Mouse (Mus musculus): ENCODE results near the gene Sorbs1. TPM values are rescaled to one million over a fixed set of nuclear protein-coding genes. Genes with fewer than 3 reads are reported as not detected.

Sorbs1 gene
- total RNA-seq, 1 experiment: 18.0 TPM

DNA sequence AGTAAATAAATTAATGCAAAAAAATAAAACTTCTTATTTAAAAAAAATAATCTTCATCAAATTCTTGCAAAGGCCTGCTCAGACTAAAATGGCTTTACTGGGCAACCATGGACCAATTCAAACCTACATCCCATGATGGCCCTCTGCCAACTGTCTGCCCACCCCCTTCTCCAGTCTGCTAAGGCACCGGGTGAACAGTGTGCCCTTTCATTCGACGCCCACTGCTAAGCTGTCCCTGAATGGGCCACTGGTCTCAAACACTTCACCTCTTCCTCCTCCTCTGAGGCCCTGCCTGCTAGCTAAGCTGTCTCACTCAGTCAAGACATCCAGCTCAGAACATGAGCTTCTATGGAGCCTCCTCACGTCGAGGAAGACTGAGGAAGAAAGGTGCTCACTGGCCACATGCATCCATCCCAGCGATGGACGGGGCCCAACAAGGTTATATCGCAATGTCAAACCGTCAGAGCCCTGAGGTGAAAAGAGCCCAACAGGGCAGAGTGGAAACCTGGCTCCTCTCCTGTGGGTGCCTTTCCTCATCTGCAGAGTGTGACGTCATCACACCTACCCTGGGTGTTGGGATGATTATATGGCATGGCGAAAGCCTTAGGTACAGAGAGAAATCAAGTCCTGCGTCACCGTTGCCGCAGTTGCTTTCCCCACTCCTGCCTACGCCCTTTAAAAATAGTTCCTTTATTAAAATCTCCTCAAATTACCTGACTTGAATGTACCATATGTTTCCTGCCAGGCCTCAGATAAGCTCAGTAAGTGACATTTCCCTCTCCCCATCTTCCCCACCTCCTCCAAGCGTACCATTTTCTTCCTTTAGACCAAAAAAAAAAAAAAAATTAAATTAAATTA, 87.2 kb downstream of the Sorbs1 start:
- DNase-seq (ENCODE audit: low read depth, low spot score): no peak
- no peak overlapping the region for H3K9ac ChIP-seq (ENCODE audit: insufficient read depth, low read depth, low read length, poor library complexity, severe bottlenecking)
- in situ Hi-C loops (cut with MboI; ENCODE audit: low sequenced_read_pairs in 2 of 2, unreplicated experiment in 2 of 2): no loop called here
- peaks cover 0 to 2% of the 10 kb centered on the region in 2 experiments; a peak in 1 of 4 replicates for H3K4me1 ChIP-seq (ENCODE audit: control insufficient read depth in 2 of 2, insufficient read depth in 2 of 2, low read length in 2 of 2, poor library complexity in 1 of 2)
- H3K9me3 ChIP-seq (ENCODE audit: control insufficient read depth, insufficient read depth, low read depth, low read length): no peaks in the 10 kb centered on the region
- no peak overlapping the region for H3K4me3 ChIP-seq (ENCODE audit: insufficient read depth in 1 of 2, low read depth in 1 of 2, low read length in 2 of 2, poor library complexity in 1 of 2, severe bottlenecking in 1 of 2)
- H3K27ac ChIP-seq (ENCODE audit: insufficient read depth, low read depth, low read length, poor library complexity, severe bottlenecking): no peak overlapping the region
- TF ChIP-seq ZC3H11A (IDR thresholded peaks at IDR 0.05; ENCODE audit: borderline replicate concordance, low read depth, low read length): no peak
- no peak for TF ChIP-seq HCFC1 (IDR thresholded peaks at IDR 0.05; ENCODE audit: borderline replicate concordance, insufficient read depth, low read length)
- TF ChIP-seq CHD2 (IDR thresholded peaks at IDR 0.05; ENCODE audit: low read depth, low read length): no peak
- no peak for TF ChIP-seq MAFK (IDR thresholded peaks at IDR 0.05; ENCODE audit: insufficient read depth, low read depth, low read length)
- TF ChIP-seq ZNF384 (IDR thresholded peaks at IDR 0.05; ENCODE audit: low read depth, low read length): no peak
- H3K36me3 ChIP-seq (ENCODE audit: control insufficient read depth, insufficient read depth, low read length, poor library complexity, severe bottlenecking): no peaks in the 10 kb centered on the region

GRCm38 (mm10) chr19:40425326-40425725, 88.3 kb downstream of the Sorbs1 start:
- Histone ChIP-seq H3K9me3 (ENCODE audit: control insufficient read depth, insufficient read depth, low read depth, low read length) (no peaks in the 10 kb centered on the region), H3K9ac (ENCODE audit: insufficient read depth, low read depth, low read length, poor library complexity, severe bottlenecking) (no peak overlapping the region), H3K27ac (ENCODE audit: insufficient read depth, low read depth, low read length, poor library complexity, severe bottlenecking) (no peak overlapping the region), H3K4me1 (ENCODE audit: control insufficient read depth in 2 of 2, insufficient read depth in 2 of 2, low read length in 2 of 2, poor library complexity in 1 of 2) (peaks cover 0 to 2% of the 10 kb centered on the region in 2 experiments; a peak in 1 of 4 replicates), H3K36me3 (ENCODE audit: control insufficient read depth, insufficient read depth, low read length, poor library complexity, severe bottlenecking) (no peaks in the 10 kb centered on the region), H3K4me3 (ENCODE audit: insufficient read depth in 1 of 2, low read depth in 1 of 2, low read length in 2 of 2, poor library complexity in 1 of 2, severe bottlenecking in 1 of 2) (no peak overlapping the region)
- in situ Hi-C loops (cut with MboI; ENCODE audit: low sequenced_read_pairs in 2 of 2, unreplicated experiment in 2 of 2): no loop called here
- DNase-seq (ENCODE audit: low read depth, low spot score): no peak
- no peak for TF ChIP-seq MAFK (IDR thresholded peaks at IDR 0.05; ENCODE audit: insufficient read depth, low read depth, low read length)
- TF ChIP-seq CHD2 (IDR thresholded peaks at IDR 0.05; ENCODE audit: low read depth, low read length): no peak
- TF ChIP-seq ZC3H11A (IDR thresholded peaks at IDR 0.05; ENCODE audit: borderline replicate concordance, low read depth, low read length): no peak
- no peak for TF ChIP-seq HCFC1 (IDR thresholded peaks at IDR 0.05; ENCODE audit: borderline replicate concordance, insufficient read depth, low read length)
- TF ChIP-seq ZNF384 (IDR thresholded peaks at IDR 0.05; ENCODE audit: low read depth, low read length): no peak

GRCm38 (mm10) chr19:40421037-40421436, 92.5 kb downstream of the Sorbs1 start:
- Histone ChIP-seq H3K36me3 (ENCODE audit: control insufficient read depth, insufficient read depth, low read length, poor library complexity, severe bottlenecking) (no peaks in the 10 kb centered on the region), H3K4me3 (ENCODE audit: insufficient read depth in 1 of 2, low read depth in 1 of 2, low read length in 2 of 2, poor library complexity in 1 of 2, severe bottlenecking in 1 of 2) (no peak overlapping the region), H3K9ac (ENCODE audit: insufficient read depth, low read depth, low read length, poor library complexity, severe bottlenecking) (no peak overlapping the region), H3K4me1 (ENCODE audit: control insufficient read depth in 2 of 2, insufficient read depth in 2 of 2, low read length in 2 of 2, poor library complexity in 1 of 2) (no peaks in the 10 kb centered on the region), H3K27ac (ENCODE audit: insufficient read depth, low read depth, low read length, poor library complexity, severe bottlenecking) (no peak overlapping the region), H3K9me3 (ENCODE audit: control insufficient read depth, insufficient read depth, low read depth, low read length) (no peaks in the 10 kb centered on the region)
- TF ChIP-seq ZC3H11A (IDR thresholded peaks at IDR 0.05; ENCODE audit: borderline replicate concordance, low read depth, low read length): no peak
- TF ChIP-seq ZNF384 (IDR thresholded peaks at IDR 0.05; ENCODE audit: low read depth, low read length): no peak
- no peak for TF ChIP-seq CHD2 (IDR thresholded peaks at IDR 0.05; ENCODE audit: low read depth, low read length)
- TF ChIP-seq HCFC1 (IDR thresholded peaks at IDR 0.05; ENCODE audit: borderline replicate concordance, insufficient read depth, low read length): no peak
- no peak for TF ChIP-seq MAFK (IDR thresholded peaks at IDR 0.05; ENCODE audit: insufficient read depth, low read depth, low read length)
- in situ Hi-C loops (cut with MboI; ENCODE audit: low sequenced_read_pairs in 2 of 2, unreplicated experiment in 2 of 2): no loop called here
- no peak for DNase-seq (ENCODE audit: low read depth, low spot score)

- Histone ChIP-seq H3K36me3 (ENCODE audit: control insufficient read depth, insufficient read depth, low read length, poor library complexity, severe bottlenecking) (no peaks in the 10 kb centered on the region), H3K4me3 (ENCODE audit: insufficient read depth in 1 of 2, low read depth in 1 of 2, low read length in 2 of 2, poor library complexity in 1 of 2, severe bottlenecking in 1 of 2) (no peak overlapping the region), H3K9me3 (ENCODE audit: control insufficient read depth, insufficient read depth, low read depth, low read length) (no peaks in the 10 kb centered on the region), H3K9ac (ENCODE audit: insufficient read depth, low read depth, low read length, poor library complexity, severe bottlenecking) (no peak overlapping the region), H3K4me1 (ENCODE audit: control insufficient read depth in 2 of 2, insufficient read depth in 2 of 2, low read length in 2 of 2, poor library complexity in 1 of 2) (no peaks in the 10 kb centered on the region), H3K27ac (ENCODE audit: insufficient read depth, low read depth, low read length, poor library complexity, severe bottlenecking) (no peak overlapping the region)
- TF ChIP-seq MAFK (IDR thresholded peaks at IDR 0.05; ENCODE audit: insufficient read depth, low read depth, low read length) (no peak), HCFC1 (IDR thresholded peaks at IDR 0.05; ENCODE audit: borderline replicate concordance, insufficient read depth, low read length) (no peak), CHD2 (IDR thresholded peaks at IDR 0.05; ENCODE audit: low read depth, low read length) (no peak)
- in situ Hi-C loops (cut with MboI; ENCODE audit: low sequenced_read_pairs in 2 of 2, unreplicated experiment in 2 of 2): no loop called here
- no peak for DNase-seq (ENCODE audit: low read depth, low spot score)
These were observed 94.3 kb downstream of the Sorbs1 start for GRCm38 (mm10) chr19:40419315-40419714.

All from ES-E14 (cell line).